Mouse (Mus musculus) kidney, postnatal 0 days (tissue): ENCODE measurements around the gene Mthfd1l. TPM values are rescaled to one million over a fixed set of nuclear protein-coding genes. Genes with fewer than 3 reads are reported as not detected.

Experiments used
- ATAC-seq: fragments of 200-750 bp; cut with Nextera tagmentation; replicated peaks from 2 replicates; pipeline ENCODE4 v1.8.0; 2017; ENCODE audit warnings: low read depth, moderate number of reproducible peaks, moderate TSS enrichment, moderate library complexity; ENCODE audit not compliant: low FRiP score
- DNase-seq: peaks from one replicate; pipeline ENCODE4 v3.0.0-alpha.2; 2016; ENCODE audit warnings: low spot score
- H3K27ac ChIP-seq: fragments of 300-500 bp; sonication (generic); 2 replicates; pipeline ENCODE4 v1.5.1; 2014; ENCODE audit warnings: mild to moderate bottlenecking
- H3K27me3 ChIP-seq: fragments of 300-500 bp; sonication (generic); 2 replicates; pipeline ENCODE4 v1.6.1; 2014; ENCODE audit warnings: low read length, mixed read lengths; ENCODE audit not compliant: insufficient read depth
- H3K36me3 ChIP-seq: fragments of 300-500 bp; sonication (generic); 2 replicates; pipeline ENCODE4 v1.6.1; 2014; ENCODE audit warnings: low read length, mixed read lengths; ENCODE audit not compliant: insufficient read depth
- H3K4me1 ChIP-seq: fragments of 300-500 bp; sonication (generic); replicated peaks from 2 replicates; pipeline ENCODE4 v1.6.1; 2014; ENCODE audit warnings: antibody characterized with exemption, low read length, mixed read lengths; ENCODE audit not compliant: insufficient read depth
- H3K4me2 ChIP-seq: fragments of 300-500 bp; sonication (generic); 2 replicates; pipeline ENCODE4 v1.6.1; 2014; ENCODE audit warnings: mild to moderate bottlenecking, low read length, moderate library complexity, mixed read lengths
- H3K4me3 ChIP-seq: fragments of 300-500 bp; sonication (generic); replicated peaks from 2 replicates; pipeline ENCODE4 v1.5.1; 2014; ENCODE audit warnings: low read depth, low read length
- H3K9ac ChIP-seq: fragments of 300-500 bp; sonication (generic); 2 replicates; pipeline ENCODE4 v1.6.1; 2014; ENCODE audit warnings: low read depth, low read length
- H3K9me3 ChIP-seq: fragments of 300-500 bp; sonication (generic); replicated peaks from 2 replicates; pipeline ENCODE4 v1.6.1; 2016; ENCODE audit warnings: low read length, inconsistent platforms, mixed read lengths
- CTCF ChIP-seq: IDR thresholded peaks from 2 replicates; pipeline ENCODE4 v1.5.1; 2016; ENCODE audit warnings: antibody characterized with exemption, low read depth, mild to moderate bottlenecking, moderate library complexity
- WGBS: fragments of 180-500 bp; shearing (Covaris S2); extraction: QIAGEN DNeasy Blood & Tissue Kit; methylation state at CpG from one replicate; pipeline ENCODE4 v1.1.7; 2014; 5-methylcytosine and 5-hydroxymethylcytosine counted together
- polyA plus RNA-seq: library from polyadenylated mRNA; unstranded; fragments of >200 nt; fragmentation: Nextera tagmentation; extraction: Ambion mirVana; gene quantifications from 2 replicates; pipeline ENCODE4 v1.2.1, GENCODE M21; 2015

Gene Mthfd1l
- polyA plus RNA-seq, 1 experiment from 2014 or later = 9.1 TPM

- Histone ChIP-seq H3K4me1 (no peaks in the 10 kb centered on the region), H3K9me3 (no peaks in the 10 kb centered on the region), H3K9ac (no peak overlapping the region), H3K27me3 (no peaks in the 10 kb centered on the region), H3K27ac (no peak overlapping the region), H3K4me2 (no peak overlapping the region), H3K4me3 (no peak overlapping the region), H3K36me3 (0 out of 2 replicates have a peak, but pooled peaks cover 16% of the 10 kb centered on the region)
- ATAC-seq (no peak), DNase-seq (no peak)
- 88% methylated on average over 6 of the region's 6 CpGs for WGBS
- no peak for TF ChIP-seq CTCF
These were observed 23.6 kb upstream of the Mthfd1l start for GRCm38 (mm10) chr10:3949306-3949705.

DNA sequence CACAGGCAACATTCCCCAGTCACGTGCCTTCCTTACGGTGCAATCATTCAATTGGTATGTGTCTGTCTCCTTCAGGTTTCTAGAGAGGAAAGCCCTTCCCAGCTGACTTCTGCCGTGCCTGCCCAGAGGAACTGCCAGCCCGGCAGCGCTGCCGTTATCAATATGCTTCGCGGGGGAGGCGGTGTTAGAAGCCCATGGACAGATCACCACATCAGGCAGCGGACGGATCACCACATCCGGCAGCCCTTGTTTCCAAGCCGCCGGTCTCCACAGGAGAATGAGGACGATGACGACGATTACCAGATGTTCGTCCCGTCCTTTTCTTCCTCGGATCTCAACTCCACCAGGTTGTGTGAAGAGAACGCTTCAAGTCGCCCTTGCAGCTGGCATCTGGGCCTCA lies 16.4 kb upstream of the Mthfd1l start:
- no peak overlapping the region for H3K4me3 ChIP-seq
- H3K27ac ChIP-seq = no peak overlapping the region
- ATAC-seq = no peak
- H3K4me1 ChIP-seq = no peaks in the 10 kb centered on the region
- H3K9me3 ChIP-seq = no peaks in the 10 kb centered on the region
- TF ChIP-seq CTCF = no peak
- no peak overlapping the region for H3K9ac ChIP-seq
- H3K27me3 ChIP-seq = no peaks in the 10 kb centered on the region
- H3K4me2 ChIP-seq = no peak overlapping the region
- WGBS = 86% methylated on average over 22 of the region's 22 CpGs
- peaks cover 22% of the 10 kb centered on the region for H3K36me3 ChIP-seq
- no peak for DNase-seq

DNA sequence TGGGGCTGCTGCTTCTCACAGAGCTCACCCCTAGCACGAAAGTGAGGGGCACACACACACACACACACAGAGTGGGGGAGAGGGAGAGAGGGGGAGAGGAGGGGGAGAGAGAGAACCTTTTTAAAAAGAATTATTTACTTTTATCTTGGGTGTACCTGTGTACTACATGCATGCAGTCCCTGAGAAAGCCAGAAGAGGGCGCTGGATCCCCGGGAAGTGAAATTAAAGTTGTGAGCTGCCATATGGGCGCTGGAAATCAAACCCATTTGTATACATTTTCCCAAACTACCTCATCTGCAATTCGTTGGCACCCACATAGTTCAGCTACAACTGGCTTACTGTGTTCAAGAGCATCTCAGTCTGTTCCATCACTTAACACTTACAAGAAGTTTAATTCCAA lies 14.3 kb upstream of the Mthfd1l start:
- no peak overlapping the region for H3K9ac ChIP-seq
- TF ChIP-seq CTCF = peak; percentile 36; the same call in 1 of the 2 replicates
- WGBS = 80% methylated on average over 5 of the region's 5 CpGs
- no peaks in the 10 kb centered on the region for H3K27me3 ChIP-seq
- H3K9me3 ChIP-seq = no peaks in the 10 kb centered on the region
- DNase-seq = no peak
- H3K4me2 ChIP-seq = no peak overlapping the region
- peaks cover 20% of the 10 kb centered on the region for H3K36me3 ChIP-seq
- no peak for ATAC-seq
- H3K4me3 ChIP-seq = no peak overlapping the region
- no peaks in the 10 kb centered on the region for H3K4me1 ChIP-seq
- no peak overlapping the region for H3K27ac ChIP-seq

- WGBS = 29% methylated on average over 3 of the region's 3 CpGs
- TF ChIP-seq CTCF = no peak
These were observed 3.9 kb upstream of the Mthfd1l start for GRCm38 (mm10) chr10:3969026-3969425.

DNA sequence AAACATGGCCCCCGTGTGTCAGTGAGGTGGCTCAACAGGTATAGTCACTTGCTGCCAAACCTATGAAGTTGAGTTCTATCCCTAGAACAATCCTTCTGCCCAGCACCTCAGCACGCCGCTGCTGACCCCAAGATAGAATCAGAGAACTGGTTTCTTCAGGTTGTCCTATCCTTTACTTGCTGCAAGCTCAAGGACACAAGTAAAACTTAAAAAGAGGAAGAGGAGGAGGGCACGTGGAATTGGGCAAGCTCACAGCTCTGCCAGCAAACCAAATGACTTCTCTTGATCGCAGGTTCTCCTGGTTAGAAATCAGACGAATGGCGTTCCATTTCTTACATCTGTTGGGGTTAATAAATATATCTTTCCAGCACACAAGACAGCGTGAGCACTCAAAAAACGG lies 681 bp upstream of the Mthfd1l start:
- Histone ChIP-seq H3K4me1 (peaks cover 9% of the 10 kb centered on the region), H3K27ac (peak overlapping the region; percentile 93; the same call in 1 of the 2 replicates), H3K9ac (no peak overlapping the region), H3K27me3 (no peaks in the 10 kb centered on the region), H3K36me3 (no peaks in the 10 kb centered on the region), H3K4me2 (peak overlapping the region; percentile 87), H3K4me3 (no peak overlapping the region), H3K9me3 (no peaks in the 10 kb centered on the region)
- WGBS = 84% methylated on average over 9 of the region's 9 CpGs
- DNase-seq = no peak
- no peak for TF ChIP-seq CTCF
- no peak for ATAC-seq

More at GRCm38 (mm10) chr10:3969026-3969425, 3.9 kb upstream of the Mthfd1l start:
- no peak overlapping the region for H3K9ac ChIP-seq
- ATAC-seq (no peak), DNase-seq (peak; percentile 27)
- H3K9me3 ChIP-seq = no peaks in the 10 kb centered on the region
- no peak overlapping the region for H3K4me3 ChIP-seq
- H3K4me2 ChIP-seq = no peak overlapping the region
- H3K36me3 ChIP-seq = peaks cover 9% of the 10 kb centered on the region
- H3K4me1 ChIP-seq = 0 out of 2 replicates have a peak, but pooled peaks cover 3% of the 10 kb centered on the region
- no peak overlapping the region for H3K27ac ChIP-seq
- H3K27me3 ChIP-seq = no peaks in the 10 kb centered on the region

- 0% methylated on average over 31 of the region's 39 CpGs for WGBS
- peaks cover 9% of the 10 kb centered on the region for H3K4me1 ChIP-seq
These were observed 712 bp downstream of the Mthfd1l start for GRCm38 (mm10) chr10:3973589-3974070.

DNA sequence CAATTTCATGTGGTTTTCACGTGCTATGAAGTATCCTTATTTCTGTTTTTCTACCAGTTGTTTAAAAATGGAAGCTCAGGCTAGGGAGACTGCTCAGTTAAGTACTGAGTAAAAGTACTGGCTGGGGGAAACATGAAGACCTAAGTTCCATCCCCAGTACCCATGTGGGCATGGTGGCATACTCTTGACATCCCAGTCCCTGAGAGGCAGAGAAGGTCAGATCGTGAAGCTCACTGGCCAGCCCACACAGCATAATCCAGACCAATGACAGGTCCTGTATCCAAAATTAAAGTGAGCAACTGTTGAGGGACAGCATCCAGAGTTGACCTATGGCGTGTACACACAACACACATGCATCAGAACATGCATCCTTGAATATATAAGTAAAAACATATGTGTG lies 1.5 kb downstream of the Mthfd1l start:
- Histone ChIP-seq H3K4me2 (peak overlapping the region; percentile 87; the same call in 1 of the 2 replicates), H3K4me3 (no peak overlapping the region), H3K9me3 (no peaks in the 10 kb centered on the region), H3K4me1 (peaks cover 9% of the 10 kb centered on the region), H3K36me3 (no peaks in the 10 kb centered on the region), H3K27me3 (no peaks in the 10 kb centered on the region), H3K9ac (no peak overlapping the region), H3K27ac (no peak overlapping the region)
- 74% methylated on average over 3 of the region's 3 CpGs for WGBS
- no peak for ATAC-seq
- no peak for DNase-seq
- TF ChIP-seq CTCF = no peak

More at GRCm38 (mm10) chr10:3973589-3974070, 712 bp downstream of the Mthfd1l start:
- Histone ChIP-seq H3K27ac (peak overlapping the region; percentile 93), H3K27me3 (no peaks in the 10 kb centered on the region), H3K4me2 (peak overlapping the region; percentile 87), H3K4me3 (peak overlapping the region; percentile 55), H3K9me3 (no peaks in the 10 kb centered on the region), H3K36me3 (no peaks in the 10 kb centered on the region), H3K9ac (peak overlapping the region; percentile 71)
- no peak for TF ChIP-seq CTCF
- peak; percentile 89 for ATAC-seq
- peak; percentile 97 for DNase-seq
